Mouse (Mus musculus) cortical plate, adult 2 months (tissue): Measurements from ENCODE around the gene Pdgfd.

Source experiments
- CTCF ChIP-seq: fragments of 200-500 bp; IDR thresholded peaks from 2 replicates; pipeline ENCODE4 v1.5.1; 2011; ENCODE audit warnings: mild to moderate bottlenecking, control low read depth, low read length; ENCODE audit not compliant: insufficient read depth; ENCODE audit errors: extremely low read depth
- POLR2A ChIP-seq: fragments of 200-500 bp; IDR thresholded peaks from 2 replicates; pipeline ENCODE4 v1.6.1; 2011; ENCODE audit warnings: mild to moderate bottlenecking, low read length, control low read depth; ENCODE audit not compliant: insufficient read depth; ENCODE audit errors: extremely low read depth

DNA sequence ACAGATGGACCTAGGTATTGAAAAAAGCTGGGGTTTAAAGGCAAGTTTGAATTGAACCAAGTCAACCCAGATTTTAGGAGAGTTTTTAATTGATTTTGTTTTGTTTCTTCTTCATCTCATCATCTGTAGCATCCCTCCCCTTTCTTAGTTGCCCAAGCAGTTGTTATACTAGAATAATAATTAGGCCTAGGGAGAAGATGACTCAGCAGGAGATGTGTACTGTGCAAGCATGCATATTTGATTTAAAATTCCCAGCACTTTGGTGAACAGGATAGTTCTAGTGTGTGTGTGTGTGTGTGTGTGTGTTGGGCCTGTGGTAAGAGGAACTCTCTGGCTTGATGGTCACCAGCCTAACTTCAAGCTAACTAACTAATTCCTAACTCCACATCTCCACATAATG, 88.7 kb downstream of the Pdgfd start:
- TF ChIP-seq POLR2A = no peak
- TF ChIP-seq CTCF = no peak
